Mouse (Mus musculus): Measurements from ENCODE around the gene Olfr1328. TPM values are rescaled to one million over a fixed set of nuclear protein-coding genes. Genes with fewer than 3 reads are reported as not detected.
"Not testable (repeated sequence)": the region's sequence is repeated elsewhere in the genome, so short reads cannot be mapped to it uniquely, and the experiment has no call there.

Olfr1328 gene
- polyA plus RNA-seq (2012; rRNA removed): not detected in 2 replicates

GRCm38 (mm10) chr4:118938512-118938911 lies at the start of gene Olfr1328:
Gene Olfr1328, minus strand, starts transcription at chr4:118938612.
- H3K4me1 ChIP-seq (ENCODE audit: control insufficient read depth, insufficient read depth, low read length): no peaks in the 10 kb centered on the region
- DNase-seq: no peak
- TF ChIP-seq CTCF (conservative IDR thresholded peaks at IDR 0.05; ENCODE audit: insufficient read depth, insufficient read length, low read depth, low read length) (no peak), POLR2A (IDR thresholded peaks at IDR 0.05; ENCODE audit: low read depth, low read length) (no peak)
- 66% methylated on average over 2 of the region's 2 CpGs for WGBS
- H3K27me3 ChIP-seq (replicated peaks; ENCODE audit: control insufficient read depth, insufficient read depth, low read length): no peaks in the 10 kb centered on the region; the same call in 1 of the 2 replicates
- no peak within 1 kb of the TSS for H3K27ac ChIP-seq (ENCODE audit: insufficient read depth, low read depth, low read length)
- H3K4me3 ChIP-seq (ENCODE audit: insufficient read depth, low read depth, low read length): no peak within 1 kb of the TSS
- H3K36me3 ChIP-seq (ENCODE audit: control insufficient read depth, insufficient read depth, low read length): no peaks in the 10 kb centered on the region

DNA sequence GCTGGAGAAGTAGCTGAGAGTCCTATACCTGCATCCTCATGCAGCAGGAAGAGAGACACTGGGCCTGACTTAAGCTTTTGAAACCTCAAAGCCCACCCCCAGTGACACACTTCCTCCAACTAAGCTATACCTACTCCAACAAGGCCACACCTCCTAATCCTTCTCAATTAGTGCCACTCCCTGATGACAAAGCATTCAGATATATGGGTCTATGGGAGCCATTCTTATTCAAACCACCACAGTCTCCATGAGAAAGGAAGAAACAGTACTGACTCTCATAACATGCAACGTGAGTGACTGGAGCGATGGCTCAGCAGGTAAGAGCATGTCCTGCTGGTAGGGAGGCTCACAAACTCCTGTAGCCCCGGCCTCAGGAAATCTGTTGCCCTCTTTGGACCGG lies 46.9 kb upstream of the Olfr1328 start:
- Histone ChIP-seq H3K4me3 (ENCODE audit: insufficient read depth, low read depth, low read length) (no peak overlapping the region), H3K4me1 (ENCODE audit: control insufficient read depth, insufficient read depth, low read length) (no peaks in the 10 kb centered on the region), H3K36me3 (ENCODE audit: control insufficient read depth, insufficient read depth, low read length) (no peaks in the 10 kb centered on the region), H3K27ac (ENCODE audit: insufficient read depth, low read depth, low read length) (no peak overlapping the region), H3K27me3 (replicated peaks; ENCODE audit: control insufficient read depth, insufficient read depth, low read length) (no peaks in the 10 kb centered on the region)
- TF ChIP-seq POLR2A (IDR thresholded peaks at IDR 0.05; ENCODE audit: low read depth, low read length) (no peak), CTCF (conservative IDR thresholded peaks at IDR 0.05; ENCODE audit: insufficient read depth, insufficient read length, low read depth, low read length) (no peak)
- no peak for DNase-seq
- 91% methylated on average over 4 of the region's 4 CpGs for WGBS

GRCm38 (mm10) chr4:118973281-118973680 lies 34.9 kb upstream of the Olfr1328 start:
- 72% methylated on average over 2 of the region's 2 CpGs for WGBS
- TF ChIP-seq CTCF (conservative IDR thresholded peaks at IDR 0.05; ENCODE audit: insufficient read depth, insufficient read length, low read depth, low read length): no peak
- no peaks in the 10 kb centered on the region for H3K4me1 ChIP-seq (ENCODE audit: control insufficient read depth, insufficient read depth, low read length)
- no peak for DNase-seq
- no peak overlapping the region for H3K4me3 ChIP-seq (ENCODE audit: insufficient read depth, low read depth, low read length)
- no peaks in the 10 kb centered on the region for H3K27me3 ChIP-seq (replicated peaks; ENCODE audit: control insufficient read depth, insufficient read depth, low read length)
- H3K36me3 ChIP-seq (ENCODE audit: control insufficient read depth, insufficient read depth, low read length): no peaks in the 10 kb centered on the region
- no peak overlapping the region for H3K27ac ChIP-seq (ENCODE audit: insufficient read depth, low read depth, low read length)

- no peaks in the 10 kb centered on the region for H3K4me1 ChIP-seq (ENCODE audit: control insufficient read depth, insufficient read depth, low read length)
- no peak for DNase-seq
- no peaks in the 10 kb centered on the region for H3K27me3 ChIP-seq (replicated peaks; ENCODE audit: control insufficient read depth, insufficient read depth, low read length)
- 92% methylated on average over 15 of the region's 15 CpGs for WGBS
- no peaks in the 10 kb centered on the region for H3K36me3 ChIP-seq (ENCODE audit: control insufficient read depth, insufficient read depth, low read length)
- H3K4me3 ChIP-seq (ENCODE audit: insufficient read depth, low read depth, low read length): no peak overlapping the region
- no peak overlapping the region for H3K27ac ChIP-seq (ENCODE audit: insufficient read depth, low read depth, low read length)
- no peak for TF ChIP-seq CTCF (conservative IDR thresholded peaks at IDR 0.05; ENCODE audit: insufficient read depth, insufficient read length, low read depth, low read length)
- no peak for TF ChIP-seq POLR2A (IDR thresholded peaks at IDR 0.05; ENCODE audit: low read depth, low read length)
Observed at GRCm38 (mm10) chr4:118967711-118968110, 29.3 kb upstream of the Olfr1328 start.

GRCm38 (mm10) chr4:118961141-118961628 lies 22.8 kb upstream of the Olfr1328 start, which contains the start of gene Lao1:
Gene Lao1, plus strand, starts transcription at chr4:118961578.
- no peaks in the 10 kb centered on the region for H3K27me3 ChIP-seq (replicated peaks; ENCODE audit: control insufficient read depth, insufficient read depth, low read length)
- WGBS: 77% methylated on average over 2 of the region's 2 CpGs
- DNase-seq: peak; percentile 68
- TF ChIP-seq POLR2A (IDR thresholded peaks at IDR 0.05; ENCODE audit: low read depth, low read length) (no peak), CTCF (conservative IDR thresholded peaks at IDR 0.05; ENCODE audit: insufficient read depth, insufficient read length, low read depth, low read length) (no peak)
- no peak within 1 kb of the TSS for H3K27ac ChIP-seq (ENCODE audit: insufficient read depth, low read depth, low read length)
- H3K36me3 ChIP-seq (ENCODE audit: control insufficient read depth, insufficient read depth, low read length): no peaks in the 10 kb centered on the region
- no peaks in the 10 kb centered on the region for H3K4me1 ChIP-seq (ENCODE audit: control insufficient read depth, insufficient read depth, low read length)
- H3K4me3 ChIP-seq (ENCODE audit: insufficient read depth, low read depth, low read length): no peak within 1 kb of the TSS

GRCm38 (mm10) chr4:118958812-118959211 lies 20.4 kb upstream of the Olfr1328 start:
- TF ChIP-seq CTCF (conservative IDR thresholded peaks at IDR 0.05; ENCODE audit: insufficient read depth, insufficient read length, low read depth, low read length) (no peak), POLR2A (IDR thresholded peaks at IDR 0.05; ENCODE audit: low read depth, low read length) (no peak)
- Histone ChIP-seq H3K27me3 (replicated peaks; ENCODE audit: control insufficient read depth, insufficient read depth, low read length) (no peaks in the 10 kb centered on the region), H3K4me3 (ENCODE audit: insufficient read depth, low read depth, low read length) (no peak overlapping the region), H3K36me3 (ENCODE audit: control insufficient read depth, insufficient read depth, low read length) (no peaks in the 10 kb centered on the region), H3K4me1 (ENCODE audit: control insufficient read depth, insufficient read depth, low read length) (no peaks in the 10 kb centered on the region), H3K27ac (ENCODE audit: insufficient read depth, low read depth, low read length) (no peak overlapping the region)
- no peak for DNase-seq
- whole genome bisulfite sequencing: 89% methylated on average over 7 of the region's 7 CpGs

- H3K36me3 ChIP-seq (ENCODE audit: control insufficient read depth, insufficient read depth, low read length); H3K4me1 ChIP-seq (ENCODE audit: control insufficient read depth, insufficient read depth, low read length); DNase-seq; H3K27me3 ChIP-seq (replicated peaks; ENCODE audit: control insufficient read depth, insufficient read depth, low read length); H3K4me3 ChIP-seq (ENCODE audit: insufficient read depth, low read depth, low read length); H3K27ac ChIP-seq (ENCODE audit: insufficient read depth, low read depth, low read length): not testable (repeated sequence)
- WGBS: 84% methylated on average over 3 of the region's 3 CpGs
Observed at GRCm38 (mm10) chr4:118931326-118931725, 7.1 kb downstream of the Olfr1328 start.

- not testable (repeated sequence) for H3K4me1 ChIP-seq (ENCODE audit: control insufficient read depth, insufficient read depth, low read length); H3K27me3 ChIP-seq (replicated peaks; ENCODE audit: control insufficient read depth, insufficient read depth, low read length); DNase-seq; H3K27ac ChIP-seq (ENCODE audit: insufficient read depth, low read depth, low read length); H3K36me3 ChIP-seq (ENCODE audit: control insufficient read depth, insufficient read depth, low read length); H3K4me3 ChIP-seq (ENCODE audit: insufficient read depth, low read depth, low read length)
- WGBS: 59% methylated on average over 2 of the region's 2 CpGs
Observed at GRCm38 (mm10) chr4:118917365-118917764, 21.0 kb downstream of the Olfr1328 start, which contains the start of gene Olfr1329. Gene Olfr1329, minus strand, starts transcription at chr4:118917465.
